Mouse (Mus musculus): Measurements from ENCODE around the gene Rnf213. TPM values are rescaled to one million over a fixed set of nuclear protein-coding genes. Genes with fewer than 3 reads are reported as not detected.

Gene Rnf213
- polyA plus RNA-seq, 1 experiment from 2014 or later: 3.1 TPM

- peak; percentile 43; the same call in 1 of the 2 replicates for ATAC-seq (ENCODE audit: low read depth)
- no peaks in the 10 kb centered on the region for H3K27me3 ChIP-seq
Measured at GRCm38 (mm10) chr11:119503675-119504074, 110.8 kb downstream of the Rnf213 start.

GRCm38 (mm10) chr11:119506386-119506785, 113.5 kb downstream of the Rnf213 start:
- DNase-seq (no peak), ATAC-seq (ENCODE audit: low read depth) (no peak)
- WGBS (ENCODE audit: insufficient replicate concordance): 72% methylated on average over 4 of the region's 4 CpGs
- H3K9ac ChIP-seq: no peak overlapping the region
- H3K4me2 ChIP-seq: no peak overlapping the region
- H3K36me3 ChIP-seq: peaks cover 39% of the 10 kb centered on the region
- peaks cover 5% of the 10 kb centered on the region; the same call in 1 of the 2 replicates for H3K4me1 ChIP-seq (replicated peaks)
- no peaks in the 10 kb centered on the region for H3K9me3 ChIP-seq (replicated peaks)
- H3K27me3 ChIP-seq: no peaks in the 10 kb centered on the region
- no peak overlapping the region for H3K27ac ChIP-seq
- no peak overlapping the region for H3K4me3 ChIP-seq (replicated peaks)

More at GRCm38 (mm10) chr11:119503675-119504074, 110.8 kb downstream of the Rnf213 start:
- Histone ChIP-seq H3K4me1 (replicated peaks) (peaks cover 5% of the 10 kb centered on the region; the same call in 1 of the 2 replicates), H3K9me3 (replicated peaks) (no peaks in the 10 kb centered on the region), H3K9ac (no peak overlapping the region), H3K36me3 (peaks cover 55% of the 10 kb centered on the region), H3K27ac (no peak overlapping the region), H3K4me3 (replicated peaks) (no peak overlapping the region), H3K4me2 (no peak overlapping the region)
- peak; percentile 39 for DNase-seq

GRCm38 (mm10) chr11:119507772-119508171, 114.9 kb downstream of the Rnf213 start:
- Histone ChIP-seq H3K36me3 (peaks cover 26% of the 10 kb centered on the region), H3K9ac (no peak overlapping the region), H3K9me3 (replicated peaks) (no peaks in the 10 kb centered on the region), H3K27ac (no peak overlapping the region), H3K4me2 (no peak overlapping the region), H3K4me3 (replicated peaks) (no peak overlapping the region), H3K27me3 (peaks cover 9% of the 10 kb centered on the region; the same call in 1 of the 2 replicates), H3K4me1 (replicated peaks) (peaks cover 5% of the 10 kb centered on the region; the same call in 1 of the 2 replicates)
- ATAC-seq (ENCODE audit: low read depth) (no peak), DNase-seq (no peak)
- 71% methylated on average over 8 of the region's 8 CpGs for WGBS (ENCODE audit: insufficient replicate concordance)

GRCm38 (mm10) chr11:119509165-119509776, 116.4 kb downstream of the Rnf213 start:
- no peak overlapping the region for H3K4me2 ChIP-seq
- DNase-seq: no peak

GRCm38 (mm10) chr11:119513038-119513659, 120.2 kb downstream of the Rnf213 start:
- H3K4me2 ChIP-seq: no peak overlapping the region
- H3K9ac ChIP-seq: no peak overlapping the region
- 32% methylated on average over 9 of the region's 9 CpGs for WGBS (ENCODE audit: insufficient replicate concordance)
- H3K9me3 ChIP-seq (replicated peaks): no peaks in the 10 kb centered on the region
- no peak for ATAC-seq (ENCODE audit: low read depth)
- H3K27me3 ChIP-seq: peaks cover 58% of the 10 kb centered on the region
- H3K36me3 ChIP-seq: no peaks in the 10 kb centered on the region
- H3K4me1 ChIP-seq (replicated peaks): 0 out of 2 replicates have a peak, but pooled peaks cover 2% of the 10 kb centered on the region
- no peak overlapping the region for H3K27ac ChIP-seq
- H3K4me3 ChIP-seq (replicated peaks): no peak overlapping the region
- DNase-seq: no peak

More at GRCm38 (mm10) chr11:119509165-119509776, 116.4 kb downstream of the Rnf213 start:
- peaks cover 20% of the 10 kb centered on the region for H3K36me3 ChIP-seq
- no peak overlapping the region for H3K4me3 ChIP-seq (replicated peaks)
- WGBS (ENCODE audit: insufficient replicate concordance): 62% methylated on average over 5 of the region's 5 CpGs
- 0 out of 2 replicates have a peak, but pooled peaks cover 2% of the 10 kb centered on the region for H3K4me1 ChIP-seq (replicated peaks)
- peaks cover 24% of the 10 kb centered on the region for H3K27me3 ChIP-seq
- ATAC-seq (ENCODE audit: low read depth): no peak
- H3K27ac ChIP-seq: no peak overlapping the region
- H3K9me3 ChIP-seq (replicated peaks): no peaks in the 10 kb centered on the region
- H3K9ac ChIP-seq: no peak overlapping the region

GRCm38 (mm10) chr11:119514108-119514860, 121.4 kb downstream of the Rnf213 start:
- no peak overlapping the region for H3K9ac ChIP-seq
- H3K4me3 ChIP-seq (replicated peaks): no peak overlapping the region
- H3K4me1 ChIP-seq (replicated peaks): 0 out of 2 replicates have a peak, but pooled peaks cover 2% of the 10 kb centered on the region
- DNase-seq (no peak), ATAC-seq (ENCODE audit: low read depth) (no peak)
- H3K27ac ChIP-seq: no peak overlapping the region
- no peaks in the 10 kb centered on the region for H3K36me3 ChIP-seq
- no peak overlapping the region; the same call in 1 of the 2 replicates for H3K4me2 ChIP-seq
- 45% methylated on average over 16 of the region's 16 CpGs for WGBS (ENCODE audit: insufficient replicate concordance)
- H3K9me3 ChIP-seq (replicated peaks): no peaks in the 10 kb centered on the region
- H3K27me3 ChIP-seq: peaks cover 61% of the 10 kb centered on the region

- H3K4me2 ChIP-seq: peak overlapping the region; percentile 28
- H3K9me3 ChIP-seq (replicated peaks): no peaks in the 10 kb centered on the region
- H3K9ac ChIP-seq: no peak overlapping the region
- DNase-seq (no peak), ATAC-seq (ENCODE audit: low read depth) (no peak)
- no peak overlapping the region for H3K4me3 ChIP-seq (replicated peaks)
- no peak overlapping the region for H3K27ac ChIP-seq
- H3K27me3 ChIP-seq: peaks cover 61% of the 10 kb centered on the region
- 7% methylated on average over 21 of the region's 21 CpGs for WGBS (ENCODE audit: insufficient replicate concordance)
- no peaks in the 10 kb centered on the region for H3K36me3 ChIP-seq
- H3K4me1 ChIP-seq (replicated peaks): 0 out of 2 replicates have a peak, but pooled peaks cover 2% of the 10 kb centered on the region
Measured at GRCm38 (mm10) chr11:119514967-119515636, 122.2 kb downstream of the Rnf213 start.

- H3K9ac ChIP-seq: no peak overlapping the region
- H3K4me3 ChIP-seq (replicated peaks): no peak overlapping the region
- WGBS (ENCODE audit: insufficient replicate concordance): 56% methylated on average over 16 of the region's 16 CpGs
- no peaks in the 10 kb centered on the region for H3K36me3 ChIP-seq
- ATAC-seq (ENCODE audit: low read depth) (no peak), DNase-seq (no peak)
- no peak overlapping the region for H3K4me2 ChIP-seq
- no peaks in the 10 kb centered on the region for H3K9me3 ChIP-seq (replicated peaks)
- H3K27me3 ChIP-seq: peaks cover 61% of the 10 kb centered on the region
- no peak overlapping the region for H3K27ac ChIP-seq
- H3K4me1 ChIP-seq (replicated peaks): peaks cover 6% of the 10 kb centered on the region; the same call in 1 of the 2 replicates
Measured at GRCm38 (mm10) chr11:119515823-119516676, 123.2 kb downstream of the Rnf213 start.

- H3K9me3 ChIP-seq (replicated peaks): no peaks in the 10 kb centered on the region
- H3K27me3 ChIP-seq: peaks cover 61% of the 10 kb centered on the region
- DNase-seq (no peak), ATAC-seq (ENCODE audit: low read depth) (no peak)
- WGBS (ENCODE audit: insufficient replicate concordance): 61% methylated on average over 12 of the region's 12 CpGs
- no peak overlapping the region for H3K9ac ChIP-seq
- no peaks in the 10 kb centered on the region for H3K36me3 ChIP-seq
- no peak overlapping the region for H3K27ac ChIP-seq
- no peak overlapping the region for H3K4me3 ChIP-seq (replicated peaks)
- no peak overlapping the region for H3K4me2 ChIP-seq
- H3K4me1 ChIP-seq (replicated peaks): peaks cover 6% of the 10 kb centered on the region; the same call in 1 of the 2 replicates
Measured at GRCm38 (mm10) chr11:119516677-119517361, 123.9 kb downstream of the Rnf213 start.

- no peak overlapping the region for H3K9ac ChIP-seq
- H3K27me3 ChIP-seq: peaks cover 36% of the 10 kb centered on the region
- no peak overlapping the region for H3K27ac ChIP-seq
- no peak overlapping the region for H3K4me3 ChIP-seq (replicated peaks)
- no peak for ATAC-seq (ENCODE audit: low read depth)
- H3K36me3 ChIP-seq: no peaks in the 10 kb centered on the region
- no peaks in the 10 kb centered on the region for H3K9me3 ChIP-seq (replicated peaks)
- peaks cover 3% of the 10 kb centered on the region; the same call in 1 of the 2 replicates for H3K4me1 ChIP-seq (replicated peaks)
- 70% methylated on average over 1 of the region's 1 CpGs for WGBS (ENCODE audit: insufficient replicate concordance)
- H3K4me2 ChIP-seq: no peak overlapping the region
- DNase-seq: no peak
Measured at GRCm38 (mm10) chr11:119519387-119519786, 126.5 kb downstream of the Rnf213 start.
